22 mouse cellular contexts compared by ENCODE assay signal in genomic region chr17:72059312-72059711, GRCm38 (mm10).
"Had no signal": no experiment of that assay in that cellular context is flagged by ENCODE, and none has a peak within 500 bp of the region (broad histone marks: within the 10 kb centered on the region; RNA-seq: fewer than 3 reads in every experiment).

No protein-coding gene starts in this region.

- ATAC-seq: liver, postnatal 0 days; lung, postnatal 0 days; midbrain, embryonic 16.5 days had no signal

- H3K27me3 ChIP-seq: liver, embryonic 15.5 days; lung, embryonic 15.5 days; midbrain, embryonic 12.5 days; neural tube, embryonic 15.5 days had no signal

- H3K4me1 ChIP-seq: liver, embryonic 15.5 days; lung, embryonic 15.5 days; midbrain, embryonic 10.5 days; midbrain, embryonic 12.5 days; neural tube, embryonic 13.5 days; neural tube, embryonic 15.5 days had no signal

- H3K36me3 ChIP-seq: liver, embryonic 15.5 days; lung, embryonic 15.5 days; midbrain, embryonic 10.5 days; midbrain, embryonic 12.5 days; neural tube, embryonic 13.5 days; neural tube, embryonic 15.5 days had no signal

- DNase-seq: liver, postnatal 0 days; lung, adult 2 months; lung, postnatal 14 days; lung, postnatal 36 days; midbrain, embryonic 14.5 days; retina, postnatal 1 day; right cerebral cortex, adult 18-20 months; right cerebral cortex, postnatal 14 days; spleen, adult 18-20 months; thymus, adult 18-20 months; thymus, postnatal 25 days; thymus, postnatal 4 days had no signal

- H3K4me3 ChIP-seq: liver, embryonic 15.5 days; lung, embryonic 15.5 days; midbrain, embryonic 10.5 days; midbrain, embryonic 12.5 days; myocyte; neural tube, embryonic 13.5 days; neural tube, embryonic 15.5 days had no signal

- H3K9me3 ChIP-seq: liver, embryonic 15.5 days; lung, embryonic 15.5 days; midbrain, embryonic 10.5 days; midbrain, embryonic 12.5 days; neural tube, embryonic 13.5 days; neural tube, embryonic 15.5 days had no signal

- H3K27ac ChIP-seq: liver, embryonic 15.5 days; lung, embryonic 15.5 days; macrophage; midbrain, embryonic 10.5 days; midbrain, embryonic 12.5 days; neural tube, embryonic 13.5 days; neural tube, embryonic 15.5 days had no signal
